Mouse (Mus musculus) bone marrow macrophage, adult 2 months (primary cell): ENCODE measurements at regions not wholly inside any gene's neighbourhood (a gene's known extent, or its start where the extent isn't known, plus 50 kb on each side); places are given as distances from the start of the nearest gene placed in this dataset.

Source experiments
- CTCF ChIP-seq: IDR thresholded peaks from 2 replicates; pipeline ENCODE4 v1.5.1; 2012; ENCODE audit warnings: low read depth, mild to moderate bottlenecking, low read length, moderate library complexity
- POLR2A ChIP-seq: IDR thresholded peaks from 2 replicates; pipeline ENCODE4 v1.6.1; 2012; ENCODE audit warnings: mild to moderate bottlenecking, low read depth, low read length, borderline replicate concordance

DNA sequence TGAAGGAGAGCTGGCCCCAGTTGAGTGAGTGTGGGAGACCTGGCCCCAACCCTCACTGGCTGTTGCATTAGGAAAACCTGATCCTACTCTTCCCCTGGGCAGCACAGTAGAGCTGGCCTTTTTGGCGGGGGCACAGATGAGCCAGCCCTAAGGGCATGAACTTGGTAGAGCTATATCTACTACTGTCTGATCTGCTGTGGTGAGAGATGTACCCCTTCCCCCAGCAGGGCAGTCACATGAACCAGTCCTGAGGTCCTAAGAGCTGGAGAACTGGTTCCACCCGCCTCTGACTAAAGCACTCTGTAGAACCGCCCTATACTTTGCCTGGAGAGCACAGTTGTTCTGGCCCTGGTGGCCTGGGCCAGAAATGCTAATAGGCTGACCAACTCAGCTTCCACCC is 622.5 kb upstream of the Adamts5 start:
- TF ChIP-seq POLR2A, result no peak
- no peak for TF ChIP-seq CTCF
